Mouse (Mus musculus) neural tube, embryonic 11.5 days (tissue): ENCODE results near the gene Ehd1. TPM values are rescaled to one million over a fixed set of nuclear protein-coding genes. Genes with fewer than 3 reads are reported as not detected.

Experiments used
- ATAC-seq: fragments of 200-750 bp; cut with Nextera tagmentation; 2 replicates; pipeline ENCODE4 v1.8.0; 2017; ENCODE audit warnings: moderate number of reproducible peaks, mild to moderate bottlenecking, moderate TSS enrichment, moderate library complexity; ENCODE audit not compliant: insufficient read depth, low FRiP score, low TSS enrichment
- DNase-seq: peaks from one replicate; pipeline ENCODE4 v3.0.0-alpha.2; 2015; ENCODE audit warnings: low spot score
- H3K27ac ChIP-seq: fragments of 300-500 bp; sonication (generic); 2 replicates; pipeline ENCODE4 v1.5.1; 2014; ENCODE audit warnings: low read depth, mild to moderate bottlenecking, low read length
- H3K27me3 ChIP-seq: fragments of 300-500 bp; sonication (generic); 2 replicates; pipeline ENCODE4 v1.6.1; 2014; ENCODE audit warnings: mild to moderate bottlenecking, low read length, mixed read lengths; ENCODE audit not compliant: control insufficient read depth, insufficient read depth
- H3K36me3 ChIP-seq: fragments of 300-500 bp; sonication (generic); 2 replicates; pipeline ENCODE4 v1.6.1; 2014; ENCODE audit warnings: mild to moderate bottlenecking, low read length, moderate library complexity, mixed read lengths; ENCODE audit not compliant: control insufficient read depth, insufficient read depth
- H3K4me1 ChIP-seq: fragments of 300-500 bp; sonication (generic); 2 replicates; pipeline ENCODE4 v1.6.1; 2014; ENCODE audit warnings: low read length, mixed read lengths; ENCODE audit not compliant: control insufficient read depth, insufficient read depth
- H3K4me2 ChIP-seq: fragments of 300-500 bp; sonication (generic); 2 replicates; pipeline ENCODE4 v1.6.1; 2014; ENCODE audit warnings: low read depth, mild to moderate bottlenecking, moderate library complexity
- H3K4me3 ChIP-seq: fragments of 300-500 bp; sonication (generic); 2 replicates; pipeline ENCODE4 v1.5.1; 2014; ENCODE audit warnings: low read depth, low read length
- H3K9ac ChIP-seq: fragments of 300-500 bp; sonication (generic); 2 replicates; pipeline ENCODE4 v1.6.1; 2014; ENCODE audit warnings: mild to moderate bottlenecking, low read length
- H3K9me3 ChIP-seq: fragments of 300-500 bp; sonication (generic); 2 replicates; pipeline ENCODE4 v1.6.1; 2016; ENCODE audit warnings: low read length; ENCODE audit not compliant: control insufficient read depth
- WGBS: fragments of 180-500 bp; shearing (Covaris S2); extraction: QIAGEN DNeasy Blood & Tissue Kit; methylation state at CpG from one replicate; pipeline ENCODE4 v1.1.7; 2014; 5-methylcytosine and 5-hydroxymethylcytosine counted together
- polyA plus RNA-seq: library from polyadenylated mRNA; unstranded; fragments of >200 nt; fragmentation: Nextera tagmentation; extraction: Ambion mirVana; gene quantifications from 2 replicates; pipeline ENCODE4 v1.2.1, GENCODE M21; 2014

Ehd1 gene
- polyA plus RNA-seq, 1 experiment from 2014 or later, result 82.2 TPM

DNA sequence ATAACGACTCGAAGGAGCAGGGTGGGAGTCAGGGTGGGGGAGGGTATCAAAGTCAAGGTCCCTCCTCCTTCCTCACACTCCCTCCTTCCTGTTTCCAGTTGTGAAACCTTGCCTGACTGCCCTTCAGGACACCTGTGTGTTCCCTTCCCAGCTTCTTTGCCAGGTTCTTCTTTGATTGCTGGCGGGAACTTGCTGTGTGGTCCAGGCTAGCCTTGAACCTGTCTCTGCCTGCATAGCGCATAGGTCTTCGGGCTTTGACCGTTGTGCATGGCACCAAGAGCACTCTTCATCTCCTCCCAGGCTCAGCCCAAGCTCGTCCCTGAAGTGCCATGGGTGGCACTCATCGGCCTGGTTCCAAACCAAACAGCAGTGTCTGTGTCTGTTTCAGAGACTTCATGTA is 11.6 kb upstream of the Ehd1 start:
- Histone ChIP-seq H3K4me1 (no peaks in the 10 kb centered on the region), H3K9me3 (no peaks in the 10 kb centered on the region; the same call in 1 of the 2 replicates), H3K36me3 (peaks cover 8% of the 10 kb centered on the region), H3K4me3 (no peak overlapping the region), H3K9ac (no peak overlapping the region), H3K27ac (no peak overlapping the region), H3K27me3 (no peaks in the 10 kb centered on the region), H3K4me2 (no peak overlapping the region)
- 88% methylated on average over 8 of the region's 8 CpGs for WGBS
- DNase-seq (no peak), ATAC-seq (no peak)

GRCm38 (mm10) chr19:6265727-6266182 is 10.8 kb upstream of the Ehd1 start:
- H3K4me2 ChIP-seq, result no peak overlapping the region
- DNase-seq (no peak), ATAC-seq (no peak)
- no peaks in the 10 kb centered on the region; the same call in 1 of the 2 replicates for H3K9me3 ChIP-seq
- H3K36me3 ChIP-seq, result peaks cover 8% of the 10 kb centered on the region
- no peaks in the 10 kb centered on the region for H3K4me1 ChIP-seq
- H3K9ac ChIP-seq, result no peak overlapping the region
- H3K27me3 ChIP-seq, result no peaks in the 10 kb centered on the region
- WGBS, result 71% methylated on average over 6 of the region's 6 CpGs
- H3K27ac ChIP-seq, result no peak overlapping the region
- no peak overlapping the region for H3K4me3 ChIP-seq

- H3K9ac ChIP-seq, result no peak overlapping the region
- no peaks in the 10 kb centered on the region for H3K9me3 ChIP-seq
- ATAC-seq, result no peak
- H3K4me1 ChIP-seq, result 0 out of 2 replicates have a peak, but pooled peaks cover 2% of the 10 kb centered on the region
- DNase-seq, result no peak
- no peak overlapping the region for H3K4me2 ChIP-seq
- H3K4me3 ChIP-seq, result no peak overlapping the region
- H3K27ac ChIP-seq, result no peak overlapping the region
- WGBS, result 52% methylated on average over 11 of the region's 11 CpGs
- no peaks in the 10 kb centered on the region for H3K27me3 ChIP-seq
- H3K36me3 ChIP-seq, result no peaks in the 10 kb centered on the region
Observed at GRCm38 (mm10) chr19:6267306-6268169, 9.0 kb upstream of the Ehd1 start.

GRCm38 (mm10) chr19:6268170-6268528 is 8.4 kb upstream of the Ehd1 start:
- H3K9me3 ChIP-seq, result no peaks in the 10 kb centered on the region
- H3K4me3 ChIP-seq, result no peak overlapping the region
- no peak overlapping the region for H3K27ac ChIP-seq
- no peak overlapping the region for H3K9ac ChIP-seq
- ATAC-seq, result no peak
- no peaks in the 10 kb centered on the region for H3K27me3 ChIP-seq
- H3K36me3 ChIP-seq, result no peaks in the 10 kb centered on the region
- 18% methylated on average over 8 of the region's 8 CpGs for WGBS
- peak; percentile 89 for DNase-seq
- no peak overlapping the region for H3K4me2 ChIP-seq
- 0 out of 2 replicates have a peak, but pooled peaks cover 2% of the 10 kb centered on the region for H3K4me1 ChIP-seq

DNA sequence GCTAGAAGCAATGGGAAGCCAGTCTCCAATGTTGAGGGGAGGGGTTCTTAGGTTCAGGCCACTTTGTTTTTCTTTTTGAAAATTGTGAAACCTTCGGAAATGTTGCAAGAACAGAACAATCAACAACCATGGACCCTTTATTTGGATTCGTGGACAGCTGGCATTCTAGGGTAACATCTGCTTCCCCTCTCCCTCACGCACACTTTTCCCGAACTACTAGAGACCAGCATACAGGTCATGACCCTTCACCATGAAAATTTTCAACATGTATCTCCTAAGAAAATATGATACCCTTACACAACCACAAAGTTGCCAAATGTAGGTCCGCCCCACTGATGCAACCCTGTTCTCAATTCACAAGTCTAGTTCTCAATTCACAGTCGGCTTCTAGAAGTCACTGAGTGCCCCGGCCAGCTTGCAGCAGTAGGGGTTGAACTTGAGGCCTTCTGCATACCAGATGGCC is 7.8 kb upstream of the Ehd1 start:
- H3K4me2 ChIP-seq, result no peak overlapping the region
- ATAC-seq (no peak), DNase-seq (no peak)
- H3K36me3 ChIP-seq, result no peaks in the 10 kb centered on the region
- H3K9me3 ChIP-seq, result no peaks in the 10 kb centered on the region
- 81% methylated on average over 7 of the region's 7 CpGs for WGBS
- no peak overlapping the region for H3K27ac ChIP-seq
- H3K27me3 ChIP-seq, result no peaks in the 10 kb centered on the region
- no peak overlapping the region for H3K4me3 ChIP-seq
- H3K9ac ChIP-seq, result no peak overlapping the region
- H3K4me1 ChIP-seq, result 0 out of 2 replicates have a peak, but pooled peaks cover 2% of the 10 kb centered on the region

DNA sequence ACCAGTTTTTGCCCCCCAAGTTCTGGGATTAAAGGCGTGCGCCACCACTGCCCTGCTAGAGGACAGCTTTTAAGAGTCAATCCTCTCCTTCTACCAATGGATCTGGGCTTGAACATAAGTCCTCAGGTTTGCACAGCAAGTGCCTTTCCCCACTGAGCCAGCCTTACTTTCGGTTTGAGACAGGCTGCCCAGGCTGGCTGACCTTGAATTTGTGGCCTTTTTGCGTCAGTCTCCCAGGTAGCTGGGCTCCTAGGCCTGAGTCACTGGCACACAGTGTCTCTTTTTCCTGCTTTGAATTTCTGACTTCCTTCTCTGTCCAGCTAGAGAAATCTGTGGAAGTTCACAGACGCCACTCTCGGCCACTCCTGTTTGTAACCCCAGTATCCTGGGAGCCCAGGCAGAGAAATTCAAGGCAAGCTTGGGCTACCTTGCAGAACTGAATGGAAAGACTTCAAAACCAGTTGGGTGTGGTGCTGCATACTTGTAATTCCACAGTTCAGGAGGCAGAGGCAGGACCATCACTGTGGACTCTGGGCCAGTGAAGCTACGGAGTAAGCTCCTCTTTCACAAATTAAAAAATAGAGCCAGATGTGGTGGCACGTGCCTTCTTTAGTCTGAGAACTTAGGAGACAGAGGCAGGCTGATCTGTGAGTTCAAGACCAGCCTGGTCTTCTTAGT is 6.6 kb upstream of the Ehd1 start:
- WGBS, result 90% methylated on average over 8 of the region's 8 CpGs
- DNase-seq, result no peak

GRCm38 (mm10) chr19:6270661-6271060 is 5.9 kb upstream of the Ehd1 start:
- Histone ChIP-seq H3K36me3 (no peaks in the 10 kb centered on the region), H3K9ac (0 out of 2 replicates have a peak overlapping the region, but pooled peaks have one; percentile 22), H3K4me3 (no peak overlapping the region)

More for the DNA sequence above, 6.6 kb upstream of the Ehd1 start:
- H3K27ac ChIP-seq, result no peak overlapping the region
- H3K4me1 ChIP-seq, result 0 out of 2 replicates have a peak, but pooled peaks cover 2% of the 10 kb centered on the region
- ATAC-seq, result no peak
- no peak overlapping the region for H3K9ac ChIP-seq
- H3K9me3 ChIP-seq, result no peaks in the 10 kb centered on the region
- no peaks in the 10 kb centered on the region for H3K27me3 ChIP-seq
- H3K4me3 ChIP-seq, result no peak overlapping the region
- no peaks in the 10 kb centered on the region for H3K36me3 ChIP-seq
- no peak overlapping the region for H3K4me2 ChIP-seq

GRCm38 (mm10) chr19:6271206-6271605 is 5.3 kb upstream of the Ehd1 start:
- Histone ChIP-seq H3K9me3 (no peaks in the 10 kb centered on the region), H3K4me3 (no peak overlapping the region), H3K4me1 (peaks cover 6% of the 10 kb centered on the region), H3K27me3 (no peaks in the 10 kb centered on the region), H3K4me2 (no peak overlapping the region; the same call in 1 of the 2 replicates), H3K36me3 (no peaks in the 10 kb centered on the region), H3K9ac (0 out of 2 replicates have a peak overlapping the region, but pooled peaks have one; percentile 22), H3K27ac (no peak overlapping the region)
- ATAC-seq, result no peak
- 35% methylated on average over 8 of the region's 8 CpGs for WGBS
- no peak for DNase-seq

More at GRCm38 (mm10) chr19:6270661-6271060, 5.9 kb upstream of the Ehd1 start:
- Histone ChIP-seq H3K4me1 (peaks cover 3% of the 10 kb centered on the region), H3K4me2 (no peak overlapping the region; the same call in 1 of the 2 replicates), H3K9me3 (no peaks in the 10 kb centered on the region), H3K27ac (no peak overlapping the region), H3K27me3 (no peaks in the 10 kb centered on the region)
- 65% methylated on average over 9 of the region's 9 CpGs for WGBS
- ATAC-seq (no peak), DNase-seq (no peak)
